ENCODE assay signal across 12 mouse cellular contexts in genomic region chr1:156408004-156408403, GRCm38 (mm10). TPM values are rescaled to one million over a fixed set of nuclear protein-coding genes. Genes with fewer than 3 reads are reported as not detected.
DNase-seq lines count a peak whose midpoint lies in the region; ATAC-seq and TF ChIP-seq lines count a peak whose summit lies in the region.
"Had no signal": no experiment of that assay in that cellular context is flagged by ENCODE, and none has a peak within 500 bp of the region (broad histone marks: within the 10 kb centered on the region; RNA-seq: fewer than 3 reads in every experiment).

No protein-coding gene starts in this region.

- H3K4me1 ChIP-seq in heart, embryonic 10.5 days = peaks cover 5% of the 10 kb centered on the region; the same call in 1 of the 2 replicates
- H3K4me1 ChIP-seq in midbrain, embryonic 15.5 days = no peaks in the 10 kb centered on the region
- H3K4me1 ChIP-seq: liver, embryonic 15.5 days had no signal

- intact Hi-C loops in heart, postnatal 10 days (cut with DNase I) = no loop called here

- no peaks in the 10 kb centered on the region for H3K79me2 ChIP-seq in C2C12 (ENCODE audit: control insufficient read depth, insufficient read depth)

- peak; percentile 72 for DNase-seq in heart, embryonic 10.5 days (ENCODE audit: low spot score)
- no peak for DNase-seq in heart, postnatal 10 days
- peak; percentile 47 for DNase-seq in naive thymus-derived CD4-positive, alpha-beta T cell, adult 2 months (ENCODE audit: low read depth)
- no peak for DNase-seq in urinary bladder, adult 18-20 months (ENCODE audit: low spot score in 2 of 2)
- no peak for DNase-seq in cerebellum, postnatal 14 days
- DNase-seq: cerebellum, postnatal 36 days had no signal

- peak; percentile 96 for ATAC-seq in common myeloid progenitor, adult 5-6 weeks (replicated peaks; ENCODE audit: low read depth, poor library complexity, severe bottlenecking)
- ATAC-seq in midbrain, embryonic 15.5 days (replicated peaks) = no peak

- H3K27me3 ChIP-seq in heart, embryonic 10.5 days (ENCODE audit: insufficient read depth, poor library complexity, severe bottlenecking) = no peaks in the 10 kb centered on the region
- H3K27me3 ChIP-seq in C2C12 (ENCODE audit: control insufficient read depth, insufficient read depth, insufficient read length) = no peaks in the 10 kb centered on the region
- H3K27me3 ChIP-seq in midbrain, embryonic 15.5 days (replicated peaks) = no peaks in the 10 kb centered on the region
- H3K27me3 ChIP-seq: liver, embryonic 15.5 days had no signal

- WGBS in heart, embryonic 10.5 days = 32% methylated on average over 3 of the region's 3 CpGs
- 72% methylated on average over 3 of the region's 3 CpGs for WGBS in midbrain, embryonic 15.5 days

- no peaks in the 10 kb centered on the region for H3K79me3 ChIP-seq in C2C12 (ENCODE audit: low read depth)

- no peak overlapping the region for H3K27ac ChIP-seq in heart, embryonic 10.5 days
- no peak overlapping the region for H3K27ac ChIP-seq in midbrain, embryonic 15.5 days
- H3K27ac ChIP-seq: liver, embryonic 15.5 days had no signal

- no peak overlapping the region for H3K4me3 ChIP-seq in heart, embryonic 10.5 days
- no peak overlapping the region for H3K4me3 ChIP-seq in C2C12 (ENCODE audit: insufficient read depth, poor library complexity, severe bottlenecking)
- no peak overlapping the region for H3K4me3 ChIP-seq in midbrain, embryonic 15.5 days
- H3K4me3 ChIP-seq: erythroblast, embryonic 14.5 days; liver, embryonic 15.5 days had no signal

- no peaks in the 10 kb centered on the region for H3K36me3 ChIP-seq in heart, embryonic 10.5 days
- H3K36me3 ChIP-seq in C2C12 (ENCODE audit: control insufficient read depth, insufficient read depth) = no peaks in the 10 kb centered on the region
- H3K36me3 ChIP-seq in midbrain, embryonic 15.5 days (replicated peaks) = no peaks in the 10 kb centered on the region
- H3K36me3 ChIP-seq: liver, embryonic 15.5 days had no signal

- H3K9me3 ChIP-seq in heart, embryonic 10.5 days = no peaks in the 10 kb centered on the region
- no peaks in the 10 kb centered on the region for H3K9me3 ChIP-seq in midbrain, embryonic 15.5 days
- H3K9me3 ChIP-seq: liver, embryonic 15.5 days had no signal

- H3K4me2 ChIP-seq in midbrain, embryonic 15.5 days = no peak overlapping the region
- H3K4me2 ChIP-seq: heart, embryonic 11.5 days; liver, embryonic 15.5 days had no signal

- no peak for TF ChIP-seq CTCF in C2C12 (IDR thresholded peaks at IDR 0.05; ENCODE audit: control insufficient read depth, insufficient read depth, insufficient read length)

- H3K9ac ChIP-seq in midbrain, embryonic 15.5 days = no peak overlapping the region
- H3K9ac ChIP-seq: liver, embryonic 15.5 days had no signal

- H3ac ChIP-seq in C2C12 (ENCODE audit: control insufficient read depth, insufficient read length, low read depth) = no peak overlapping the region

TF ChIP-seq in C2C12, 6 proteins besides CTCF, POLR2A, EP300 and RAD21:
- TF ChIP-seq FOSL1 (IDR thresholded peaks at IDR 0.05; ENCODE audit: insufficient read depth, low read length, poor library complexity, severe bottlenecking) (no peak), MAX (IDR thresholded peaks at IDR 0.05) (peak; percentile 11), MYOD1 (IDR thresholded peaks at IDR 0.05; ENCODE audit: control insufficient read depth, insufficient read length, low read depth) (peak; percentile 96), MYOG (IDR thresholded peaks at IDR 0.05; ENCODE audit: control insufficient read depth, extremely low read depth, insufficient read length) (no peak)

RNA-seq across cellular contexts. Expression of gene Axdnd1, which starts 13.0 kb away (rescaled TPM):
- polyA plus RNA-seq in heart, embryonic 10.5 days (2016; fragmentation: Nextera tagmentation; extraction: Ambion mirVana) = 0.20 and 0.43 TPM in 2 replicates
- under 1 TPM in 1 of 2 experiments, not detected in 1; 0.12 TPM for total RNA-seq in heart, postnatal 10 days (2021)
- polyA plus RNA-seq in C2C12 (2012; fragmentation: generic; extraction: Trizol) = 0.22 TPM
- 0.37 TPM in 1 of 2 replicates, not detected in the other for total RNA-seq in common myeloid progenitor, adult 5-6 weeks (2017)
- 0.11 and 0.12 TPM in 2 replicates for polyA plus RNA-seq in midbrain, embryonic 15.5 days (2015; fragmentation: Nextera tagmentation; extraction: Ambion mirVana)
- polyA plus RNA-seq: erythroblast, embryonic 14.5 days; liver, embryonic 15.5 days had no signal

RNA-seq across cellular contexts. Expression of gene Gm2000, which starts 42.2 kb away (rescaled TPM):
- polyA plus RNA-seq in heart, embryonic 10.5 days (2016; fragmentation: Nextera tagmentation; extraction: Ambion mirVana) = 667 and 794 TPM in 2 replicates
- total RNA-seq in heart, postnatal 10 days (2021) = 100 to 1,000 TPM; 508 to 514 TPM
- polyA plus RNA-seq in C2C12 (2012; fragmentation: generic; extraction: Trizol) = 905 TPM
- total RNA-seq in common myeloid progenitor, adult 5-6 weeks (2017) = 3,876 and 4,003 TPM in 2 replicates
- polyA plus RNA-seq in midbrain, embryonic 15.5 days (2015; fragmentation: Nextera tagmentation; extraction: Ambion mirVana) = 464 and 497 TPM in 2 replicates

Comparison
In these comparisons a context has a peak if more than half of its experiments do, and no peak if none do; other contexts are left out.
1. DNase-seq: peak in heart, embryonic 10.5 days (single experiment) and naive thymus-derived CD4-positive, alpha-beta T cell, adult 2 months (single experiment); none in heart, postnatal 10 days (0 of 2), urinary bladder, adult 18-20 months (0 of 2) and cerebellum, postnatal 14 days (0 of 2).